Mouse (Mus musculus) lung, postnatal 10 days (tissue): ENCODE measurements at regions not wholly inside any gene's neighbourhood (a gene's known extent, or its start where the extent isn't known, plus 50 kb on each side); places are given as distances from the start of the nearest gene placed in this dataset.

Experiments used
- DNase-seq: peaks from one replicate; pipeline ENCODE4 v3.0.0; 2021

- no peak for DNase-seq
Measured at GRCm38 (mm10) chr13:102148039-102148438, 380.0 kb upstream of the Pik3r1 start.

- DNase-seq = peak; percentile 45
Measured at GRCm38 (mm10) chr13:102153785-102154608, 386.0 kb upstream of the Pik3r1 start.

- DNase-seq = no peak
Measured at GRCm38 (mm10) chr13:102154609-102154899, 386.5 kb upstream of the Pik3r1 start.

- DNase-seq = no peak
Measured at GRCm38 (mm10) chr13:102157369-102158130, 389.5 kb upstream of the Pik3r1 start.

GRCm38 (mm10) chr13:102173382-102174234 is 405.6 kb upstream of the Pik3r1 start:
- no peak for DNase-seq

- no peak for DNase-seq
Measured at GRCm38 (mm10) chr13:102174431-102174830, 406.4 kb upstream of the Pik3r1 start.

GRCm38 (mm10) chr13:102174896-102175295 is 406.9 kb upstream of the Pik3r1 start:
- DNase-seq = no peak

GRCm38 (mm10) chr13:102175406-102175805 is 407.4 kb upstream of the Pik3r1 start:
- DNase-seq = no peak

- DNase-seq = no peak
Measured at GRCm38 (mm10) chr13:102176456-102176855, 408.4 kb upstream of the Pik3r1 start.

- DNase-seq = no peak
Measured at GRCm38 (mm10) chr13:102194716-102195115, 426.7 kb upstream of the Pik3r1 start.

GRCm38 (mm10) chr13:102202301-102202700 is 434.3 kb upstream of the Pik3r1 start:
- no peak for DNase-seq

GRCm38 (mm10) chr13:102218486-102218885 is 450.5 kb upstream of the Pik3r1 start:
- no peak for DNase-seq

- no peak for DNase-seq
Measured at GRCm38 (mm10) chr13:102231048-102231447, 462.3 kb upstream of the Cd180 start.

GRCm38 (mm10) chr13:102232291-102232936 is 460.9 kb upstream of the Cd180 start:
- DNase-seq = peak; percentile 61

GRCm38 (mm10) chr13:102250884-102251283 is 442.5 kb upstream of the Cd180 start:
- DNase-seq = no peak

GRCm38 (mm10) chr13:102251709-102252108 is 441.6 kb upstream of the Cd180 start:
- no peak for DNase-seq

- no peak for DNase-seq
Measured at GRCm38 (mm10) chr13:102255401-102256371, 437.7 kb upstream of the Cd180 start.

GRCm38 (mm10) chr13:102258207-102258606 is 435.2 kb upstream of the Cd180 start:
- DNase-seq = no peak

GRCm38 (mm10) chr13:102273818-102274217 is 419.5 kb upstream of the Cd180 start:
- no peak for DNase-seq

- no peak for DNase-seq
Measured at GRCm38 (mm10) chr13:102275296-102275695, 418.1 kb upstream of the Cd180 start.

GRCm38 (mm10) chr13:102276885-102277284 is 416.5 kb upstream of the Cd180 start:
- no peak for DNase-seq

GRCm38 (mm10) chr13:102280198-102280597 is 413.2 kb upstream of the Cd180 start:
- DNase-seq = no peak
